Mouse (Mus musculus): ENCODE measurements around the gene Mettl26. TPM values are rescaled to one million over a fixed set of nuclear protein-coding genes. Genes with fewer than 3 reads are reported as not detected.
A peak's percentile ranks its signal among the peaks of the same experiment; 100 is the strongest.

The Mettl26 gene
- 10 to 100 TPM; 15.4 to 15.7 TPM for total RNA-seq (2021)

GRCm38 (mm10) chr17:25874721-25875170, at the start of gene Mettl26:
TSS of gene Mettl26 (plus strand) at chr17:25875074.
- peak; percentile 94 to 97 for DNase-seq
- intact Hi-C loops (cut with DNase I), result loop anchor here (2.0 kb wide), 1 partner anchor 44 kb away; the partner anchor contains the start of gene Rab40c

DNA sequence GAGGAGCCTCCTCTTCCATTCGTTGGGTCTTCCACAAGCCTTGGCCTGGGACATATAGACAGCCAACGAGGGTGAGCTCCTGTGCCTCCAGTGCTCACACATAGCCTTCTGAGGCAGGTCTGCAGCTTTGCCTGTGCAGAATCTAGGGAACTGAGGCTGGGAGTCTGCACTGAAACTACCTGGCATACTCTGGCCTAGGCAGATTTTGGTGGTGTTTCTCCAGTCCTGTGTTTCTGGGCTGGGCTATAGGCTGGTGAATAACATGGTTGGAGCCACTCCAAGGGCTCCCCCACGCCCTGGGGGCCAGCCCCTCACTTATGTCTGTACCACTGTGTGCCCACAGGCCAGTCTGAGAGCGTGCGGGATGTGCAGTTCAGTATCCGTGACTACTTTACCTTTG, 49.6 kb upstream of the Mettl26 start:
- intact Hi-C loops (cut with DNase I), result no loop called here
- no peak for DNase-seq

DNA sequence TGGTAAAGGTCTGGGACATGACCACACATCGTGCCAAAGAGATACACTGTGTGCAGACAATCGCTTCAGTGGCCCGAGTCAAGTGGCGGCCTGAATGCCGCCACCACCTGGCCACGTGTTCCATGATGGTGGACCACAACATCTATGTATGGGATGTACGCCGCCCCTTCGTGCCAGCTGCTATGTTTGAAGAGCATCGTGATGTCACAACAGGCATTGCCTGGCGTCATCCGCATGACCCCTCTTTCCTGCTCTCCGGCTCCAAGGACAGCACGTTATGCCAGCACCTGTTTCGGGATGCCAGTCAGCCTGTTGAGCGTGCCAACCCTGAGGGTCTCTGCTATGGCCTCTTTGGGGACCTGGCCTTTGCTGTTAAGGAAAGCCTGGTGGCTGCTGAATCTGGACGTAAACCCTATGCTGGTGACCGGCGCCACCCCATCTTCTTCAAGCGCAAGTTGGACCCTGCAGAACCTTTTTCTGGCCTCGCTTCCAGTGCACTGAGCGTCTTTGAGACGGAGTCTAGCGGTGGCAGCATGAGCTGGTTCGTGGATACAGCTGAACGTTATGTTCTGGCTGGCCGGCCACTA, 48.8 kb upstream of the Mettl26 start:
- intact Hi-C loops (cut with DNase I), result no loop called here
- DNase-seq, result no peak

DNA sequence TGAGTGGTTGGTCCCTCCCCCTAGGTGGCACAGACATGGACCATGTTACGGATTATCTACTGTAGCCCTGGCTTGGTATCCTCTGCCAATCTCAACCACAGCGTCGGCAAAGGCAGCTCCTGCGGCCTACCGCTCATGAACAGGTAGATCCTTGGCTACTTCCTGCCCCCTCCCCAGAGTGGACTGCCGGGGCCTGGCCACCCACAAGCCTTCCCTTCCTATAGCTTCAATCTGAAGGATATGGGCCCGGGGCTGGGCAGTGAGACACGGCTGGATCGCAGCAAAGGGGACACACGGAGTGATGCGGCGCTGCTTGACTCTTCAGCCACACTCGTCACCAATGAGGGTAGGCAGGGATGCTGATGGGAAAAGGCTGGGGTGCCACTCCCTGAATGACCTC, 47.9 kb upstream of the Mettl26 start:
- no peak for DNase-seq
- intact Hi-C loops (cut with DNase I), result no loop called here

GRCm38 (mm10) chr17:25827546-25828222, 47.2 kb upstream of the Mettl26 start:
- intact Hi-C loops (cut with DNase I), result no loop called here

DNA sequence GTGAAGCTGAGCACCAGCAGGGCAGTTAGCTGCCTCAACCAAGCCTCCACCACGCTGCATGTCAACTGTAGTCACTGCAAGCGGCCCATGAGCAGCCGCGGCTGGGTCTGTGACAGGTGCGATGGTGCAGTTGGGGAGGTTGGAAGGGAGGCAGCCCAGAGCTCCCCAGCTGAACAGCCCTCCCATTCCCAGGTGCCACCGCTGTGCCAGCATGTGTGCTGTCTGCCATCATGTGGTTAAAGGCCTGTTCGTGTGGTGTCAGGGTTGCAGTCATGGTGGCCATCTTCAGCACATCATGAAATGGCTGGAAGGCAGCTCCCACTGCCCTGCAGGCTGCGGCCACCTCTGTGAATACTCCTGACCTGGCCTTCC, 46.7 kb upstream of the Mettl26 start:
- intact Hi-C loops (cut with DNase I), result no loop called here
- DNase-seq, result no peak

More at GRCm38 (mm10) chr17:25827546-25828222, 47.2 kb upstream of the Mettl26 start:
- DNase-seq, result no peak

GRCm38 (mm10) chr17:25828712-25829557, 45.9 kb upstream of the Mettl26 start, which contains the start of gene Jmjd8:
TSS of gene Jmjd8 (plus strand) at chr17:25828867.
- DNase-seq, result peak; percentile 83 to 85
- intact Hi-C loops (cut with DNase I), result no loop called here

DNA sequence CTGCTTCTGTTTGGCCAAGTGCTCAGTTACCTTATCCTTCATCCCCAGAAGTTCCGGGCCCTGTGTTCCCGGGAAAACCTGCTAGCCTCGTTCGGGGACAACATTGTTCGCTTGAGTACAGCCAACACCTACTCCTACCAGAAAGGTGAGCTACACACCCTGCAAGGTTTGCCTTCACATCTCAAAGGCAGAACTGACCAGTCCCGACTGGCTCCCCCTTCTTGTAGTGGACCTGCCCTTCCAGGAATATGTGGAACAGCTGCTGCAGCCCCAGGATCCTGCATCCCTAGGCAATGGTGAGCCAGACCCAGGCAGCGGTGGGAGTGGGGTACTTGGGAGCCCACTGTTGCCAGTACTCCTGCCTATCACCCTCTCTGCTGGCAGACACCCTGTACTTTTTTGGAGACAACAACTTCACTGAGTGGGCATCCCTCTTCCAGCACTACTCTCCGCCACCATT, 45.3 kb upstream of the Mettl26 start:
- intact Hi-C loops (cut with DNase I), result no loop called here
- no peak for DNase-seq

DNA sequence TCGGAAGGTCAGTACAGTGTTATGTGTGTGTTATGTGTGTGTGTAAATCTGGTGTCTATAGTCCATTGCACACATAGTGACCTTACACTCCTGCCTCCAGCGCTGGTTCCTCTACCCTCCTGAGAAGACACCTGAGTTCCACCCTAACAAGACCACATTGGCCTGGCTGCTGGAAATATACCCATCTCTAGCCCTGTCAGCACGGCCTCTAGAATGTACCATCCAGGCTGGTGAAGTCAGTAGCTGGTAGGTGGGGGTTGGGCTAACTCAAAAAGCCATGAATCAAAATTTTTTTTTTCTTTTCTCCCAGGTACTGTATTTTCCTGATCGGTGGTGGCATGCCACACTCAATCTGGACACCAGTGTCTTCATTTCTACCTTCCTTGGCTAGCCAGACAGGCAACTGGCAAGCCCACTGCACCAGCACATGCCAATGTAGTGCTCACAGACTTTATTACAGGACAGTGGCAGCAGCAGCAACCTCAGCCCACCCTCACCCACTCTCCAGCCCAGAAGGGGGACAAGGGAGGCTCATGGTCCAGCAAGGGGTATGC, 44.6 kb upstream of the Mettl26 start:
- intact Hi-C loops (cut with DNase I), result no loop called here
- no peak for DNase-seq

DNA sequence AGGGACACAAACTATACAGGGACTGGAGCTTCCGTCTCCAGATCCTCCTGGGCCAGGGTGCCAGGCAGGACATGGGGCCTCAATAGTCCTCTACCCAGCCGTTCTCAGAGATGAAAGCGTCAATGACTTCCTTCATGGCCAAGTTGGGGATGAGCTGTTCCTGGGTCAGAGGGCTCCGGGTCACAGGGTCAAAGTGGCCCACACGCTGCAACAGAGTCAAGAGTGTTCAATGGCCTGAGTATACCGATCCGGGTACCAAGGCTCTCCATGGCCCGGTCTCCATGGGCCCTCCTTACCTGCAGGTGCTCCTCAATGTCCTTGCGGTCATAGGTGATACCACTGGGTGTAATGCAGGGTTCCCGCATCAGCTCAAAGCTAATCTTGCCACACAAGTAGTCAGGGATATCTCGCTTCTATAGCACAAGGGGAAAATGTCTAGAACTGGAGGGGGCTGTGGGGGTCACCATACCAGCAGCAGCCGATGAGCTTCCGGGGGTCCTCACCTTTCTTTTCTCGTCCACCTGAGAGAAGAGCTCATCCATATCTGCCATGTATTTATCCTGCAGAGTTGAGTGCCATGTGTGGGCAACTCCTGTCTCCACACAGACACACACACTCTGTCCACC, 44.0 kb upstream of the Mettl26 start:
- intact Hi-C loops (cut with DNase I), result no loop called here
- no peak for DNase-seq

DNA sequence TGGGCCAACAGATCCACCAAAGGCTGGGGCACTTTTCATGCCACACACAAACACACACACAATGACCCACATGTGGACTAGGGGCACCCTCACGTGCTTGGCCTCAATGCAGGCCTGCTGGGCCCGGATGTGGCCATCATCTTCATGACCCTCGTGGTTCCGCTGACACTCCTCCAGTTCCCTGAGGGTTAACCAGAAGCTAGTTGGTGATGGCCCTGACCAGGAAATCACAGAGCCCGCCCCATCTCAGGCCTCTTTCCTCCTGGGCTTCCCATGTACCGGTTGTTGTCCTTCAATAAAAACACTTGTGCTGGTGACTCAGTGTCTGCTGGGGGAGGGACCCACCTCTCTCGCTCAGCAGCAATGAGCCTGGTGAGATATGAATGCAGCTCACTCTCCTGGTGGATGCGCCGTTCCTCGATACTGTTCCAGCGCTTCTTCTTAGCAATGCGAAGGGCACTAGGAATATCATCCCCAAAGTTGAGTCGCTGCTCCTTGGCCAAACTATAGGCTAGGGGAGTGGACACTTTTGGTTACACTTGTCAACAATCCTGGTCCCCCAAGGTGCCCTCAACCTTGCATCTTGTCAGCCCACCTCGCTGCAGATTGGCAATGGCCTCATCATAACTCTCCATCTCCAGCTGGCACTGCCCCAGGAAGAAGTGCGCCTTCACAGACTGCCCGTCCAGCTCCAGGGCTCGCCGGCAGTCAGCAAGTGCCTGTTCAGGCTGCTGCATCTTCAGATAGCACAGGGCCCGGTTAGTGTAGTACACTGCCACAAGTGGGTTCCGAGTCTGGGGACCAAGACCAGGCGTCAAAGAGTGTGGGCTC, 43.2 kb upstream of the Mettl26 start:
- intact Hi-C loops (cut with DNase I), result no loop called here
- peak in 1 of 2 experiments; percentile 50 for DNase-seq

- intact Hi-C loops (cut with DNase I), result no loop called here
- peak; percentile 100 for DNase-seq
These were observed 42.2 kb upstream of the Mettl26 start for GRCm38 (mm10) chr17:25832436-25833290.

DNA sequence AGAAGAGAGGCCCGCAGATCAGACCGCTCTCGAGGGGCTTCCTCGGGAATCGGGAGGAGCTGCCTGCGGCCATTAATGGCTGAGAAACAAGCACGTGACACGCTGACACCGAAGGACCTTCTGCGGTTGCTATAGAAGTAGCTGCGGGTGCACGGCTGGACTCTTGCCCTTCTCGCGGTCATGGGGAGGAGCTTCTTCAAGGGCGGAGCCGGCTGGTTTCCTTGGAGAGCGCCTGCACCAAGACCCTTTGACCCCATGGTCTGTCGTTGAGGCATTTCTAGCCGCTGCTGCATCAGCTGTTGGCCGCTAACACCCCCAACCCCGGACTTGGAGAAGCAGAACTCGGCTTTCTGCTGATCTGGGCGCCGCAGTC, 41.6 kb upstream of the Mettl26 start, which contains the start of gene Stub1:
Gene Stub1 (minus strand): TSS at position 114 of the 373 bp plus-strand sequence.
- peak; percentile 95 to 96 for DNase-seq
- intact Hi-C loops (cut with DNase I), result no loop called here

DNA sequence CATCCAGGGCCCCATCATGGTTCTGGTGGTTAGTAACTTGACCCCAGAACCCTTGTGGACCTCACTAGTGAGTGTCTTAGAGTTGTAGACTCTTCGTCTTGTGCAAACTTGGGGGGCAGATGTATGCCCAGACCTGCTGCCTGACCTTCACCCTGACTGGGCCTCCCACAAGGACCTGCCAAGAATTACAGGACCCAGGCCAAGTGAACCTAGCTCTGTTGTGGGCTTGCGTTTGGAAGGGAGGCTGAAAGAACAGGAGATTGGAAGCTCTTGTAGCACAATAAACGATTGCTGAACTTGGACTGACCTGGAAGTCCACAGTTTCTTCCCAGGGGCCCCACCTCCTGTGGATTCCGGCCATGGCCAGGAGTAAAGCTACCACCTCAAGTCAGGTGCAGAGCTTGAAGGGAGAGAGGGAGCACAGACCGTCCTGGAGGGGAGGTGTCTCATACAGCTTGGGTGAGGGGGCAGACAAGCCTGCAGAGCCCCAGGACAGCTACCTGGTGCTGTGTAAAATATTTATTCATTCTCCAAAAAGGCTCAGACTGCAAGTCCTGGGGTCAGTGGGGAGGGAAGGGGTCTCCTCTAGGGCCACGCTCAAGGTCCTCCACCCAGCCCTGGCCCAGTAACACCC, 40.8 kb upstream of the Mettl26 start:
- DNase-seq, result peak; percentile 56 to 64
- intact Hi-C loops (cut with DNase I), result no loop called here

GRCm38 (mm10) chr17:25834595-25835222, 40.2 kb upstream of the Mettl26 start:
- intact Hi-C loops (cut with DNase I), result no loop called here
- DNase-seq, result no peak

DNA sequence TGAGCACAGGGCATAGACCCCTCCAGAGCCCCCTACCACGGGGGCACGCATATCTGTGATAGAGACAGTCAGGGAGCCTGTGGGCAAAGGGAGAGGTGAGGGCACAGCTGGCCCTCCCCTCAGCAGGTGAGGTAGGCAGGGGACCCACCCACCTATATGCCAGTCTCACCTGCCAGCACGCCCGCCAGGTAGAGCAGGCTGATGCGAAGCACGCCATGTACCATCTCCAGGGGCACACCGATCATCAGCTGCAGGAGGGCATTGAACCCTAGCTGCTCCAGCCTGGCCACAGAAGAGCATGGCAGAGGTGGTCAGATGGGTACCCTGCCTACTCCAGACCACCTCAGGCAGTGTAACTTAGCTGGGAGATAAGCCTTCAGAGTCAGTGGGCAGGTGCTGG, 39.6 kb upstream of the Mettl26 start:
- intact Hi-C loops (cut with DNase I), result no loop called here
- no peak for DNase-seq

DNA sequence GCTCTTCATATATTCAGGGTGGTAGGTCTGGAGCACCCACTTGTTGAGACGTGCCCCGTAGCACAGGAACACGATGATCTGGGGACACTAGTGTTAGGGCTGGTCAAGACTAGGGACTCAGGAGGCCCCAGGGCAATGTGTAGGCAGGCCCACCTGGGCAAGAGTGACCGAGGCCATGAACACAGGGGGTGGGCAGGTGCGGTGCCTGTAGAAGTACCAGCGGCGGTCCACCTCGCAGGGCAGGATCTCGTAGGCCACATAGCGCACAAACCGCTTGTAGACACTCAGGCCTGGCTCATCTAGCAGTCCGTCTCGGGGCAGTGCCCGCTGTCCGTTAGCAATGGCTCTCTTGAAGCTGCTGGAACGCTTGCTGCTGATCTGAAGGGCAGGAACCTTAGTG, 39.1 kb upstream of the Mettl26 start:
- intact Hi-C loops (cut with DNase I), result no loop called here
- no peak for DNase-seq
